Mouse (Mus musculus) cerebellum, adult 2 months (tissue): ENCODE results near the gene Eml4. TPM values are rescaled to one million over a fixed set of nuclear protein-coding genes. Genes with fewer than 3 reads are reported as not detected.

Experiments used
- DNase-seq, 2 experiments: peaks; one replicate each; pipeline ENCODE4 v3.0.0; 2021
- H3K27ac ChIP-seq: fragments of 200-500 bp; 2 replicates; pipeline ENCODE4 v1.5.1; 2012; ENCODE audit warnings: low read length, control low read depth, inconsistent platforms; ENCODE audit not compliant: insufficient read depth
- H3K27me3 ChIP-seq: fragments of 200-500 bp; 2 replicates; pipeline ENCODE4 v1.6.1; 2012; ENCODE audit warnings: inconsistent platforms, mild to moderate bottlenecking, low read length, moderate library complexity; ENCODE audit not compliant: control insufficient read depth, insufficient read depth
- H3K4me1 ChIP-seq: fragments of 200-500 bp; 2 replicates; pipeline ENCODE4 v1.6.1; 2011; ENCODE audit warnings: low read length; ENCODE audit not compliant: control insufficient read depth, insufficient read depth
- H3K4me3 ChIP-seq: fragments of 200-500 bp; replicated peaks from 2 replicates; pipeline ENCODE3; 2011; ENCODE audit warnings: mild to moderate bottlenecking, low read depth, low read length, control low read depth; ENCODE audit not compliant: insufficient read depth
- CTCF ChIP-seq: fragments of 200-500 bp; IDR thresholded peaks from 2 replicates; pipeline ENCODE4 v1.5.1; 2011; ENCODE audit warnings: low read depth, mild to moderate bottlenecking, control low read depth, low read length, moderate library complexity, borderline replicate concordance; ENCODE audit not compliant: insufficient read depth
- POLR2A ChIP-seq: fragments of 200-500 bp; IDR thresholded peaks from 2 replicates; pipeline ENCODE4 v1.6.1; 2011; ENCODE audit warnings: low read length, control low read depth, borderline replicate concordance; ENCODE audit not compliant: insufficient read depth
- WGBS: fragments of 180-500 bp; shearing (Covaris S2); methylation state at CpG from one replicate; pipeline ENCODE4 v1.1.7; 2018; 5-methylcytosine and 5-hydroxymethylcytosine counted together
- polyA plus RNA-seq: library from polyadenylated mRNA; depleted of rRNA; stranded (reverse); fragments of >200 nt; gene quantifications from 2 replicates; pipeline ENCODE4 v1.2.3, GENCODE M21; 2012

The Eml4 gene
- polyA plus RNA-seq, 1 experiment = 17.3 TPM

GRCm38 (mm10) chr17:83335183-83335584 lies 15.5 kb upstream of the Eml4 start:
- Histone ChIP-seq H3K4me1 (no peaks in the 10 kb centered on the region), H3K27me3 (no peaks in the 10 kb centered on the region), H3K27ac (no peak overlapping the region), H3K4me3 (no peak overlapping the region)
- 50% methylated on average over 13 of the region's 13 CpGs for WGBS
- no peak for TF ChIP-seq POLR2A
- TF ChIP-seq CTCF = no peak
- DNase-seq = no peak

- TF ChIP-seq CTCF (no peak), POLR2A (no peak)
- no peak for DNase-seq
- Histone ChIP-seq H3K4me3 (no peak overlapping the region), H3K27me3 (no peaks in the 10 kb centered on the region), H3K27ac (no peak overlapping the region), H3K4me1 (no peaks in the 10 kb centered on the region)
- 79% methylated on average over 13 of the region's 13 CpGs for WGBS
These were observed 13.5 kb upstream of the Eml4 start for GRCm38 (mm10) chr17:83337051-83337898.

GRCm38 (mm10) chr17:83339368-83340085 lies 11.2 kb upstream of the Eml4 start:
- no peak for DNase-seq
- Histone ChIP-seq H3K4me3 (no peak overlapping the region), H3K27ac (no peak overlapping the region), H3K27me3 (no peaks in the 10 kb centered on the region), H3K4me1 (no peaks in the 10 kb centered on the region)
- TF ChIP-seq POLR2A (no peak), CTCF (no peak)
- 86% methylated on average over 13 of the region's 13 CpGs for WGBS

GRCm38 (mm10) chr17:83340895-83341524 lies 9.7 kb upstream of the Eml4 start:
- H3K4me3 ChIP-seq = no peak overlapping the region

GRCm38 (mm10) chr17:83344226-83344625 lies 6.5 kb upstream of the Eml4 start:
- Histone ChIP-seq H3K27me3 (no peaks in the 10 kb centered on the region), H3K27ac (no peak overlapping the region), H3K4me1 (0 out of 2 replicates have a peak, but pooled peaks cover 2% of the 10 kb centered on the region), H3K4me3 (no peak overlapping the region)
- TF ChIP-seq CTCF (no peak), POLR2A (no peak)
- WGBS = 84% methylated on average over 7 of the region's 7 CpGs
- DNase-seq = no peak

More at GRCm38 (mm10) chr17:83340895-83341524, 9.7 kb upstream of the Eml4 start:
- Histone ChIP-seq H3K27me3 (no peaks in the 10 kb centered on the region), H3K27ac (no peak overlapping the region), H3K4me1 (no peaks in the 10 kb centered on the region)
- TF ChIP-seq CTCF (no peak), POLR2A (no peak)
- no peak for DNase-seq
- 69% methylated on average over 16 of the region's 16 CpGs for WGBS

GRCm38 (mm10) chr17:83348056-83348822 lies 2.5 kb upstream of the Eml4 start:
- H3K27me3 ChIP-seq = no peaks in the 10 kb centered on the region
- H3K27ac ChIP-seq = no peak overlapping the region
- no peak for TF ChIP-seq CTCF
- TF ChIP-seq POLR2A = no peak
- peaks cover 5% of the 10 kb centered on the region; the same call in 1 of the 2 replicates for H3K4me1 ChIP-seq
- no peak overlapping the region for H3K4me3 ChIP-seq
- peak in 1 of 2 experiments; percentile 33 for DNase-seq
- WGBS = 54% methylated on average over 9 of the region's 9 CpGs

- WGBS = under 1% methylated on average over 53 of the region's 57 CpGs
- Histone ChIP-seq H3K4me3 (peak overlapping the region; percentile 92), H3K4me1 (peaks cover 5% of the 10 kb centered on the region; the same call in 1 of the 2 replicates), H3K27me3 (no peaks in the 10 kb centered on the region), H3K27ac (peak overlapping the region; percentile 56; the same call in 1 of the 2 replicates)
- no peak for TF ChIP-seq POLR2A
- no peak for TF ChIP-seq CTCF
- no peak for DNase-seq
These were observed 394 bp downstream of the Eml4 start for GRCm38 (mm10) chr17:83351119-83351531.
